Mouse (Mus musculus): ENCODE results near the gene Fndc3b. TPM values are rescaled to one million over a fixed set of nuclear protein-coding genes. Genes with fewer than 3 reads are reported as not detected.

Fndc3b gene
- polyA plus RNA-seq, 1 experiment from 2014 or later = 29.0 TPM

Small RNA genes within 50 kb of the gene (microRNA-seq; reads per million reads assigned to microRNA genes)
- not detected for gene Mir3092

Other genes with a start within 250 kb of the Fndc3b start
- gene Tmem212, start 185.1 kb upstream of the Fndc3b start, polyA plus RNA-seq (2014; fragmentation: Nextera tagmentation; extraction: Ambion mirVana) = not detected in 2 replicates
- 8.9 and 9.0 TPM in 2 replicates for gene Pld1, start 227.4 kb upstream of the Fndc3b start, polyA plus RNA-seq (2014; fragmentation: Nextera tagmentation; extraction: Ambion mirVana)